8 mouse cellular contexts compared by ENCODE assay signal in the genomic region with DNA sequence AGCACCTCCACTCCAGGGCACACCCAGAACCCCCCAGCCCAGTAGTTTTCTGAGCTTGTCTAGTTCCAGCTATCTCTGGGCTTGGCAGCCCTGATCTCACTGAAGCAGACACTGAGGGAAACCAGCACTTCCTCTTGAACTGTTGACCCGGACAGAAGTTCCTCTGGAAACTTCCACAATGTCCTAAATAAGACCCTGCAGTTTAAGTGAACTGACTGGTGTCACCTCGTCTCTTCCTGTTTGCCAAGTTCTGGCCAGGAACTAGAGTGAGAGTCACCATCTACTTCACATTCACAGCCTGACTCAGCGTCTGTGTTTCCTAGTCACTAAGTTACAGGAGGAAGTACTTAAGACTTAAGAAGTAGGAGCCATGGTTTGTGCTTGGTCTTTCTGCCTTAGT. TPM values are rescaled to one million over a fixed set of nuclear protein-coding genes. Genes with fewer than 3 reads are reported as not detected.
DNase-seq lines count a peak whose midpoint lies in the region; ATAC-seq lines count a peak whose summit lies in the region.
"Had no signal": no experiment of that assay in that cellular context is flagged by ENCODE, and none has a peak within 500 bp of the region (broad histone marks: within the 10 kb centered on the region; RNA-seq: fewer than 3 reads in every experiment).

No protein-coding gene starts in this region.

- ATAC-seq in midbrain, embryonic 16.5 days = no peak

- H3K27me3 ChIP-seq in embryonic facial prominence, embryonic 10.5 days (replicated peaks; ENCODE audit: low read depth, poor library complexity, severe bottlenecking) = no peaks in the 10 kb centered on the region
- H3K27me3 ChIP-seq in midbrain, embryonic 16.5 days (ENCODE audit: control insufficient read depth, insufficient read depth, low read depth, low read length) = no peaks in the 10 kb centered on the region
- H3K27me3 ChIP-seq: neural tube, embryonic 13.5 days had no signal

- H3K9me3 ChIP-seq in embryonic facial prominence, embryonic 10.5 days = no peaks in the 10 kb centered on the region
- H3K9me3 ChIP-seq in midbrain, embryonic 16.5 days (replicated peaks; ENCODE audit: control insufficient read depth, low read length, poor library complexity, severe bottlenecking) = no peaks in the 10 kb centered on the region
- H3K9me3 ChIP-seq: neural tube, embryonic 13.5 days had no signal

- peaks cover 29% of the 10 kb centered on the region for H3K4me1 ChIP-seq in embryonic facial prominence, embryonic 10.5 days
- H3K4me1 ChIP-seq in midbrain, embryonic 16.5 days (ENCODE audit: control insufficient read depth, insufficient read depth, low read length) = no peaks in the 10 kb centered on the region

- H3K4me3 ChIP-seq in embryonic facial prominence, embryonic 10.5 days = no peak overlapping the region
- no peak overlapping the region for H3K4me3 ChIP-seq in midbrain, embryonic 16.5 days (ENCODE audit: low read depth, low read length)
- H3K4me3 ChIP-seq: neural tube, embryonic 13.5 days had no signal

- H3K4me2 ChIP-seq in midbrain, embryonic 16.5 days (ENCODE audit: low read length) = no peak overlapping the region
- H3K4me2 ChIP-seq: neural tube, embryonic 13.5 days had no signal

- 77% methylated on average over 3 of the region's 3 CpGs for WGBS in embryonic facial prominence, embryonic 10.5 days
- WGBS in midbrain, embryonic 16.5 days = 88% methylated on average over 3 of the region's 3 CpGs

- H3K27ac ChIP-seq in embryonic facial prominence, embryonic 10.5 days (replicated peaks) = peak overlapping the region; percentile 15; the same call in 1 of the 2 replicates
- H3K27ac ChIP-seq in midbrain, embryonic 16.5 days (ENCODE audit: low read length) = no peak overlapping the region
- H3K27ac ChIP-seq: neural tube, embryonic 13.5 days had no signal

- DNase-seq in MEL-GATA-1-ER (ENCODE audit: extremely low read depth, low read depth) = peak; percentile 72
- DNase-seq in embryonic facial prominence, embryonic 10.5 days (ENCODE audit: low spot score) = no peak
- peak; percentile 37 for DNase-seq in kidney, adult 18-20 months
- DNase-seq in lung, postnatal 10 days = peak; percentile 42
- DNase-seq in left cerebral cortex, adult 11 months (ENCODE audit: low spot score) = no peak
- DNase-seq in retina, postnatal 1 day = no peak

- no peak overlapping the region for H3K9ac ChIP-seq in midbrain, embryonic 16.5 days (ENCODE audit: low read depth, low read length)
- H3K9ac ChIP-seq: neural tube, embryonic 13.5 days had no signal

- H3K36me3 ChIP-seq in embryonic facial prominence, embryonic 10.5 days (replicated peaks) = no peaks in the 10 kb centered on the region; the same call in 1 of the 2 replicates
- H3K36me3 ChIP-seq in midbrain, embryonic 16.5 days (ENCODE audit: control insufficient read depth, insufficient read depth, low read length) = 0 out of 2 replicates have a peak, but pooled peaks cover 5% of the 10 kb centered on the region

RNA-seq across cellular contexts. Expression of a gene that starts 52.5 kb away (rescaled TPM):
- 12.7 and 14.2 TPM in 2 replicates for polyA plus RNA-seq in embryonic facial prominence, embryonic 10.5 days (2016; fragmentation: Nextera tagmentation; extraction: Ambion mirVana)
- 50.4 and 55.3 TPM in 2 replicates for polyA plus RNA-seq in midbrain, embryonic 16.5 days (2015; fragmentation: Nextera tagmentation; extraction: Ambion mirVana)

Comparison
In these comparisons a context has a peak if more than half of its experiments do, and no peak if none do; other contexts are left out.
1. DNase-seq: peak in MEL-GATA-1-ER (single experiment), kidney, adult 18-20 months (single experiment) and lung, postnatal 10 days (single experiment); none in embryonic facial prominence, embryonic 10.5 days (single experiment), left cerebral cortex, adult 11 months (single experiment) and retina, postnatal 1 day (single experiment).